Mouse (Mus musculus) gastrocnemius, postnatal 36 days (tissue): Measurements from ENCODE around the gene Jun. TPM values are rescaled to one million over a fixed set of nuclear protein-coding genes. Genes with fewer than 3 reads are reported as not detected.

ENCODE experiments used
- DNase-seq, 2 experiments: peaks; one replicate each; pipeline ENCODE4 v3.0.0; 2022
- intact Hi-C: fragments of 180-260 bp; cut with DNase I; formaldehyde crosslinking; loops from one replicate; pipeline ENCODE4 v1.15.1; 2025
- long read RNA-seq, 2 experiments: library from polyadenylated mRNA; stranded (forward); transcript quantifications; one replicate each; pipeline ENCODE4 v2.0.0; 2021
- total RNA-seq, 2 experiments: library from RNA; stranded (reverse); gene quantifications; 2 replicates each; pipeline ENCODE4 v1.2.3; 2021

Gene Jun
- 10 to 100 TPM; 66.8 to 95.2 TPM for total RNA-seq
- long read RNA-seq, experiment 1, transcript Jun-201 (1 exons, 3,189 nt), result major isoform, 42 of 42 reads
- long read RNA-seq, experiment 1, partial matches to known transcripts, result 0 of 42 reads
- long read RNA-seq, experiment 1, other reads (novel, unspliced or antisense), result 0 of 42 reads
- long read RNA-seq, experiment 2, transcript Jun-201 (1 exons, 3,189 nt), result major isoform, 45 of 46 reads
- long read RNA-seq, experiment 2, partial matches to known transcripts, result 0 of 46 reads
- long read RNA-seq, experiment 2, other reads (novel, unspliced or antisense), result 1 of 46 reads

DNA sequence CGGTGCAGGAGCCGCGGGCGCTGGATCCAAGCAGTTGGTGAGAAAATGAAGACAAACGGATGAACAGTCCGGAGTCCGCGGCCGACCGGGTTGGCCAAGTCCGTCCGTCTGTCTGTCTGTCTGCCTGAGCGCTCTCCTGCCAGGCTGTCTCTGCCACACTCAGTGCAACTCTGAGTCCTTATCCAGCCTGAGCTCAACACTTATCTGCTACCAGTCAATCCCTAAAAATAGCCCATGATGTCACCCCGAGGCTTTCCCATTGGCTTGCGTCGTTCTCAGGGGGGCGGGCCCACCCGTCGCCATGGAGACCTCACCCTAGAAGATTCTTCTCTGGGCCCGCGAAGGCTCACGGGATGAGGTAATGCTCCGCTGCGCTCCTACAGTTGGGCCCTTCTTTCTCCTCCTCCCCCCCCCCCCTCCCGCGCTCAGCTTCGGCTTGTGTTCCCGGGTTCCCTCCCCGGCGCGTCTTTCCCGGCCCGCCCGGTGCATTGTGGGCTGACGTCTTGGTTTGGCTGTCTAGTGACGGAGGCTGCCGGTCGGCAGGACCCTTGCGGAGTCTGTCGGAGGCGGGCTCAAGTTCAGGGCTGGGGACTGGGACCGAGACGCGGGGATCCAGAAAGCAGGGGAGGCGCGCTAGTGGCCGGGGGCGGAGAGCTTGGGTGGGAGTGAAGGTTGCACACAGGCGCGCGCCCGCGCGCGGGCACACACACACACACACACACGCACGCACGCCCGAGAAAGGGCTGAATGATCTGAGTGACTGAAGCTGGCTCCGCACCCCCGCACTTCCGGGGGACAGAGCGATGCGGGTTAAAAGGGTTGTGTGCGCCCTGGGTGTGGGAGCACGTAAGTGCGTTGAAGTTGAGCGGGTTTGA, at the start of gene Jun:
TSS of gene Jun (minus strand) at position 198 of the 875 bp plus-strand sequence.
- intact Hi-C loops, result loop anchor here (2.0 to 5.0 kb wide), 5 partner anchors 109 to 809 kb away; no protein-coding TSS in a partner anchor
- DNase-seq, result peak; percentile 99 to 100

GRCm38 (mm10) chr4:95101684-95102083, 49.7 kb upstream of the Jun start:
- intact Hi-C loops, result no loop called here
- no peak for DNase-seq

GRCm38 (mm10) chr4:95100694-95101093, 48.7 kb upstream of the Jun start:
- intact Hi-C loops, result no loop called here

DNA sequence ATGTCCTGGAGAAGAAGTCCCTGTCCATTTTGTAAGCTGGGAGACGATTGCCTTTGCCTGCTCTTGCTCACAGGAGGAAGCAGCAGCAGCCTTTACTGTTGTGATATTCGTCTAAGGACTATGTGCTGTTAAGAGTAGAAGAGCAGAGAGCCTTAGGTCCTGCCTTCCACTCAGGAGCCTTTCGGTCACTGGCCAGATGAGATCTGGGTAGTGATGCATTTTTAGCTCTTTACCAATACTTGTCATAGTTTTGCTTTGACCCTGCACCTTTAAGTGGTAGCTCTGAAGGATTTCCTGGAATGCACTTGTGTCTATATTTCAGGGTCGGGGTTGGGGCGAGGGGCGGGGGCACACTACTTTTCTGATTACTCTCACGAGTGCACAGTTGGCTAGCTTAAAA, 47.4 kb upstream of the Jun start:
- no peak for DNase-seq
- intact Hi-C loops, result no loop called here

More at GRCm38 (mm10) chr4:95100694-95101093, 48.7 kb upstream of the Jun start:
- DNase-seq, result no peak

GRCm38 (mm10) chr4:95098722-95099097, 46.7 kb upstream of the Jun start:
- intact Hi-C loops, result no loop called here

DNA sequence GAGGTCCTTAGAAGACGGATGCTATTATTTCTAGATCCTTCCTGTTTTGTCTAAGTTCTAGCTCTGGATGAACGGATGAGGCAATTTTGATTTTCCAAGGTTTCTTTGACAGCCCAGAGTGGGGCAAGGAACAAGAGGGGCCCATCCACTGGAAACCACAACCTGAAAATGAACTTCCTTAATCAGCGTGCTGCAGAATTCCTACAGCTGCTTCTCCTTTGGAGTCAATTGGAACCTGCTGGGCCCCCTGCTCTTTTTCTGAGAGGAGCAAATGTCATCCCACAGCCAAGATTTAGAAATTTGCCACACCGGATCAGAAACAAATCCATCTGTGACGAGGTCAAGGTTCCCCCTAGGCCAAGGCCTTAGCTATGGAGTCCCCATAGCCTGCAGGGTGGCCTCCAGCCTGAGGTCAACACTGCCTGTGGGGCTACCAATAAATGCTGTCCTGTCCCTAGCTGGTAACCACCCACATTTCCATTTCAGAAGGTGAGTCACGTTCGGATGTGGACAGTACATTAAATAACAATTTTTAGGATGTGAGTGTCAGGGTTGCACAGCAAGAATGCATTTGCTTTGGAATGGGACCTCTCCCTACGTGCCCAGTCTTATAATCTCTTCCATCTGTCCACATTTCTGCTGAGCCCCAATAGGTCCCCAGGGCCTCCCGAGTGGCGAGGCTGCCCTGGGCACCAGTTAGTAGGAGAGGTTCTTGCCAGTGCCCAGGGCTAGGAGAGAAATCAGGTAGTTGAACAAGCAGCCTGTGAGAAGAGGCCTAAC, 46.1 kb upstream of the Jun start:
- no peak for DNase-seq
- intact Hi-C loops, result no loop called here

More at GRCm38 (mm10) chr4:95098722-95099097, 46.7 kb upstream of the Jun start:
- DNase-seq, result no peak

DNA sequence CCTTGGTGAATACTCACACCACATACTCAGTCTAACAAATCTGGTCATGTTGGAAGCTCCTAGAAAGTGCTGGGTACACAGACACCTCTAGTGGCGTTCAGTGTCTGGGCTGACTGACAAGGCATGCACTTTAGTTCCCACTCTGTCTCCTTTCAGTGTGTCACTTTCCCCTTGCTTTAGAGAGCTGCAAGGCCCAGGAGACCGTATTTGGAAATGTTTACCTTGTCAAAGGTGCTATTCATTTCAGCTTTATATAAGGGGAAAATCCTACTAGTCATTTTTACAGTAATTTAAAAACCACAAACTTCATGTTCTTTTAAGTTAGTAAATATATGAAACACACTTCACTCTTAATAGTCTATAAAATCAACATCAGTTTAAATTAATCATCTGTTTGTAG, 44.7 kb upstream of the Jun start:
- intact Hi-C loops, result no loop called here
- DNase-seq, result no peak

GRCm38 (mm10) chr4:95095911-95096310, 43.9 kb upstream of the Jun start:
- DNase-seq, result no peak
- intact Hi-C loops, result no loop called here

DNA sequence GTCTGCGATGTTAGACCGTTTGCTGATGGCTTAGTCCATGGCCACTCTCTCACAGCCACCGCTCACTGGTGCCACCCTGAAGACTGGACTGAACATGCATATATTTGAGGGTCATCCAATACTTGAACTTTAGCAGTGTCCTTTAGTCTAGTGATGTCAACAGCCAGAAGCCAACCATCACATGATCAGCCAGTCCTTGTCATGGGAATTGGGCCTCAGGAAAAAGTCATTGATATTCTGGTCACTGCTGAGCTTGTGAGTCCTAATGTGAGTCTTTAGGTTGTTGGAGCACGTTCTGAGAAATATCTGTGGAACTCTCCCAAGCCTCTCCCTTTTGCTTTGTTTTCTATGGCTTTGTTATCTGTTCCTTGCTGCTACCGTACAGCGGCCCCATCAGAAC, 43.3 kb upstream of the Jun start:
- intact Hi-C loops, result no loop called here
- DNase-seq, result no peak

GRCm38 (mm10) chr4:95094700-95095113, 42.7 kb upstream of the Jun start:
- intact Hi-C loops, result no loop called here
- DNase-seq, result no peak

GRCm38 (mm10) chr4:95093615-95094014, 41.6 kb upstream of the Jun start:
- intact Hi-C loops, result no loop called here
- DNase-seq, result peak in 1 of 2 experiments; percentile 13

GRCm38 (mm10) chr4:95092516-95092915, 40.5 kb upstream of the Jun start:
- intact Hi-C loops, result no loop called here
- no peak for DNase-seq

DNA sequence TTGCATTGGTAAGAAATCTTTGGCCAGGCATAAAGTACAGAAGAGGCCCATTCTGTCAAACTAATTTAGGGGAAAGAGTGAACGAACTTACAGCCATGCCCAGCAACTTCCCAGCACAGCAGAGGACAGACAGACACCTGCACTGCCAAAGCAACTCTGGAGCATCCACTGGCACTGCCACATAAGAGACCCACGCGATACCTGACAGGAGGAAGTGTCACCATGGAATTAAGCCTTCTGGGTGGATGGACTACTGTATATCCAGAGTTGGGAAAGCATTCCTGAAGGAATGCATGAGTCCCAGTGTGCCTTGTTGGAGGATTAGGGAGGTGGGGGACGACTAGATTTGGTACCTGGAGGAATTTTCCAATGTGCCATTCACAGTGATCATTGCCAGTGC, 39.5 kb upstream of the Jun start:
- DNase-seq, result no peak
- intact Hi-C loops, result no loop called here

DNA sequence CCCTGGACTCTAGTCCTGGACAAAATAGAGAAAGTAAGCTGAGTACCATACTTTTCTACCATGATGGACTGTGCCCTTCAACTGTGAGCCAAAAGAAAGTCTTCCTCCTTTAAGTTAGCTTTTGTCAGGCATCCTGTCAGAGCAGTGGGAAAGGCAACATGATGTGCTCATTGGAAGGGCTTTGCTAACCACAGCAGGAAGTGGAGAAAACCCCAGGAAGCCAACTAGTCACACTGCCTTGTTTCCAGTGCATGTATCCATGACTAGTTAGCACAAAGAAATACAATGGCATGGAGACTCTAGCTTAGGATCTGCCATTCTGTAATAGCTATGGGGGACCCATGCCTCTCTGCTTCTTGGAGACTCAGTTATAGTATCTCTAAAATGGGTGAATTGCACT, 37.9 kb upstream of the Jun start:
- intact Hi-C loops, result no loop called here
- no peak for DNase-seq

- intact Hi-C loops, result no loop called here
- no peak for DNase-seq
Measured at GRCm38 (mm10) chr4:95089053-95089452, 37.0 kb upstream of the Jun start.

- no peak for DNase-seq
- intact Hi-C loops, result loop anchor here (5.0 kb wide), 1 partner anchor 48 kb away; no protein-coding TSS in a partner anchor
Measured at GRCm38 (mm10) chr4:95083957-95084356, 31.9 kb upstream of the Jun start.

DNA sequence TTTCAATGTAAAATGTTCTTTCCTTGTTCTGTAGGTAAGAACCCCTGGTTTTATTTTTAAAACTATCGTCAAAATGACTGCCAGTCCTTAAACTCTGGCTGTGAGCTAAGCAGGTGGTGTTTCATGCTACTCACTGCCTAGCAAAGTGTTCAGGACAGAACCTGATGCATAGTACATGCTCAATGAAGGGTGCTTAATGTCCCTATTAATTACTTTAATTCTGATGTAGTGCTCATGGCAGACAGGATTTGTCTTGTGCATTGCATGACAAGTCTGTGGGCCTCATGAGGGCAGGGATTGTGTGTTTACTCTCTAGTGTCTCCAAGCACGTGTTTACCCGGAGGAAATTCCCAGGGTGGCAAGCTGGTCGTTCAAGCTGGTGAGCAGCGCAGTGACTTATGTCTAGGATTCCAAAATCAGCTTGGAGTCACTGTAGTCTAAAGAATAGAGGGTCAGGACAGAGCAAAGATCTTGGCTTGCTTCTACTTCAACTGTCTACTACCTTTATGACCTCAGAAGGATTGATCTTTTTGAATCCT, 31.2 kb upstream of the Jun start:
- DNase-seq, result no peak
- intact Hi-C loops, result loop anchor here (5.0 kb wide), 1 partner anchor 49 kb away; no protein-coding TSS in a partner anchor

GRCm38 (mm10) chr4:95082481-95083088, 30.6 kb upstream of the Jun start:
- peak; percentile 37 to 43 for DNase-seq
- intact Hi-C loops, result loop anchor here (5.0 kb wide), 1 partner anchor 50 kb away; no protein-coding TSS in a partner anchor

- DNase-seq, result no peak
- intact Hi-C loops, result loop anchor here (5.0 kb wide), 1 partner anchor 51 kb away; no protein-coding TSS in a partner anchor
Measured at GRCm38 (mm10) chr4:95081632-95082031, 29.6 kb upstream of the Jun start.

DNA sequence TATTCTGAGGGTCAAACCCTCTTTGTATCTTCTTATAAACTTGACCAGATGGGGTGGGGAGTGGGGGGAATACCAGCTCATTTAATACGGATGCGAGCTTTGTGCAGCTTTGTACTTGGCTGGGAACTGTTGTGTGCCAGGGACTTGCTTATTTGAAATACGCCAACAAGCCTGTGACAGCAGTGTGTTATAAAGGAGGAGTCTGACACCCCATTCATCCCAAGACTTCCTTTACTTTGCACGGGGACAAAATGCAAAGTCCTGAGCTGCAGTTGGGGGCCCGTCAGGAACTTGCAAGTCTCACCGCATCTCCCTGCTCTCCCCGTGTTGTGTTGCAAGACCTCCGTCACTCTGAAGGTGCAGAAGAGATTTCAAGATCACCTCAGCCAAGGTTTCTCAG, 26.6 kb upstream of the Jun start:
- intact Hi-C loops, result loop anchor here (5.0 kb wide), 1 partner anchor 74 kb away; no protein-coding TSS in a partner anchor

More for the DNA sequence above, 26.6 kb upstream of the Jun start:
- DNase-seq, result no peak
